Mouse (Mus musculus): ENCODE results near the gene Dnm1.
"Not testable (repeated sequence)": the region's sequence is repeated elsewhere in the genome, so short reads cannot be mapped to it uniquely, and the experiment has no call there.

Gene Dnm1

GRCm38 (mm10) chr2:32311443-32312317 lies 41.5 kb downstream of the Dnm1 start:
- no peak for DNase-seq (ENCODE audit: low spot score)

- no peak for DNase-seq (ENCODE audit: low spot score)
Observed at GRCm38 (mm10) chr2:32310096-32310845, 42.9 kb downstream of the Dnm1 start.

GRCm38 (mm10) chr2:32308870-32309568 lies 44.1 kb downstream of the Dnm1 start:
- DNase-seq (ENCODE audit: low spot score), result no peak

- peak; percentile 68 for DNase-seq (ENCODE audit: low spot score)
Observed at GRCm38 (mm10) chr2:32307941-32308760, 45.0 kb downstream of the Dnm1 start.

GRCm38 (mm10) chr2:32307247-32307798 lies 45.8 kb downstream of the Dnm1 start:
- DNase-seq (ENCODE audit: low spot score), result no peak

- no peak for DNase-seq (ENCODE audit: low spot score)
Observed at GRCm38 (mm10) chr2:32306176-32306575, 47.0 kb downstream of the Dnm1 start.

- DNase-seq (ENCODE audit: low spot score), result no peak
Observed at GRCm38 (mm10) chr2:32305668-32306067, 47.5 kb downstream of the Dnm1 start.

GRCm38 (mm10) chr2:32304145-32304832 lies 48.8 kb downstream of the Dnm1 start:
- peak; percentile 76 for DNase-seq (ENCODE audit: low spot score)

- no peak for DNase-seq (ENCODE audit: low spot score)
Observed at GRCm38 (mm10) chr2:32302952-32303351, 50.2 kb downstream of the Dnm1 start.

- DNase-seq (ENCODE audit: low spot score), result no peak
Observed at GRCm38 (mm10) chr2:32299469-32299868, 53.7 kb downstream of the Dnm1 start.

- not testable (repeated sequence) for DNase-seq (ENCODE audit: low spot score)
Observed at GRCm38 (mm10) chr2:32295842-32296241, 57.3 kb downstream of the Dnm1 start.

GRCm38 (mm10) chr2:32295285-32295684 lies 57.9 kb downstream of the Dnm1 start:
- DNase-seq (ENCODE audit: low spot score), result no peak

- DNase-seq (ENCODE audit: low spot score), result peak; percentile 25
Observed at GRCm38 (mm10) chr2:32294348-32294747, 58.8 kb downstream of the Dnm1 start.

GRCm38 (mm10) chr2:32289578-32289977 lies 63.6 kb downstream of the Dnm1 start:
- peak; percentile 50 for DNase-seq (ENCODE audit: low spot score)

GRCm38 (mm10) chr2:32288371-32288931 lies 64.7 kb downstream of the Dnm1 start:
- DNase-seq (ENCODE audit: low spot score), result peak; percentile 49

GRCm38 (mm10) chr2:32287923-32288367 lies 65.2 kb downstream of the Dnm1 start, which contains the start of gene Swi5:
Gene Swi5 (minus strand): TSS chr2:32288075.
- peak; percentile 100 for DNase-seq (ENCODE audit: low spot score)

- DNase-seq (ENCODE audit: low spot score), result peak; percentile 33
Observed at GRCm38 (mm10) chr2:32287334-32287840, 65.8 kb downstream of the Dnm1 start, which contains the start of gene Golga2. Gene Golga2 (plus strand): TSS chr2:32287384.

- no peak for DNase-seq (ENCODE audit: low spot score)
Observed at GRCm38 (mm10) chr2:32283986-32284385, 69.2 kb downstream of the Dnm1 start.

- DNase-seq (ENCODE audit: low spot score), result peak; percentile 92
Observed at GRCm38 (mm10) chr2:32282727-32283126, 70.4 kb downstream of the Dnm1 start.

- peak; percentile 29 for DNase-seq (ENCODE audit: low spot score)
Observed at GRCm38 (mm10) chr2:32282289-32282688, 70.8 kb downstream of the Dnm1 start.
